Mouse (Mus musculus) CH12.LX (cell line): ENCODE measurements around the gene Gpr107. TPM values are rescaled to one million over a fixed set of nuclear protein-coding genes. Genes with fewer than 3 reads are reported as not detected.

ENCODE experiments used
- DNase-seq: peaks from one replicate; pipeline ENCODE4 v3.0.0-alpha.2; 2013; ENCODE audit errors: extremely low read depth
- H3K27ac ChIP-seq: 2 replicates; pipeline ENCODE4 v1.5.1; 2012; ENCODE audit warnings: low read depth, mild to moderate bottlenecking, control low read depth, moderate library complexity; ENCODE audit not compliant: insufficient read depth
- H3K27me3 ChIP-seq: replicated peaks from 2 replicates; pipeline ENCODE3; 2012; ENCODE audit warnings: inconsistent platforms
- H3K36me3 ChIP-seq, 2 experiments: replicated peaks in 1 of 2; 2 replicates each; pipeline versions ENCODE3 to v1.6.1; 2012; ENCODE audit warnings: inconsistent platforms in 1 of 2, low read length in 1 of 2, mild to moderate bottlenecking in 1 of 2, mixed read lengths in 1 of 2, moderate library complexity in 1 of 2; ENCODE audit not compliant: control insufficient read depth in 1 of 2, insufficient read depth in 1 of 2
- H3K4me1 ChIP-seq, 2 experiments: 2 replicates each; pipeline ENCODE4 v1.6.1; 2012; ENCODE audit warnings: inconsistent platforms in 1 of 2, moderate library complexity in 1 of 2; ENCODE audit not compliant: insufficient read depth in 2 of 2, control insufficient read depth in 1 of 2
- H3K4me2 ChIP-seq: 2 replicates; pipeline ENCODE4 v1.6.1; 2012; ENCODE audit warnings: low read depth, mild to moderate bottlenecking, control low read depth; ENCODE audit not compliant: poor library complexity, insufficient read depth, severe bottlenecking
- H3K4me3 ChIP-seq, 3 experiments: fragments of 150-350 bp in 1 of 3; sonication (generic) in 1 of 3; replicated peaks in 1 of 3; 2 replicates each; pipeline versions ENCODE3 to v1.5.1; 2011 to 2012; ENCODE audit warnings: low read depth in 2 of 3, low read length in 2 of 3, mild to moderate bottlenecking in 2 of 3, moderate library complexity in 2 of 3, control low read depth in 1 of 3, improper control_type of control experiment in 1 of 3, inconsistent platforms in 1 of 3, mixed read lengths in 1 of 3; ENCODE audit not compliant: poor library complexity in 1 of 3
- H3K79me2 ChIP-seq: replicated peaks from 2 replicates; pipeline ENCODE4 v1.6.1; 2012; ENCODE audit warnings: mild to moderate bottlenecking, moderate library complexity; ENCODE audit not compliant: control insufficient read depth, poor library complexity, insufficient read depth, severe bottlenecking; ENCODE audit errors: extremely low read depth
- H3K9ac ChIP-seq: 2 replicates; pipeline ENCODE4 v1.6.1; 2012; ENCODE audit warnings: low read depth, mild to moderate bottlenecking, control low read depth, moderate library complexity; ENCODE audit not compliant: insufficient read depth
- H3K9me3 ChIP-seq: replicated peaks from 2 replicates; pipeline ENCODE3; 2012; ENCODE audit warnings: low read length, inconsistent platforms, mixed read lengths
- BHLHE40 ChIP-seq: IDR thresholded peaks from 2 replicates; pipeline ENCODE4 v1.6.1; 2011; ENCODE audit warnings: mild to moderate bottlenecking, low read depth, low read length, improper control_type of control experiment
- CHD1 ChIP-seq: IDR thresholded peaks from 2 replicates; pipeline ENCODE4 v1.6.1; 2012; ENCODE audit warnings: low read depth, low read length, improper control_type of control experiment, inconsistent platforms
- ELF1 ChIP-seq: IDR thresholded peaks from 2 replicates; pipeline ENCODE4 v1.6.1; 2014; ENCODE audit warnings: low read depth, mild to moderate bottlenecking, inconsistent platforms, low read length, improper control_type of control experiment
- EP300 ChIP-seq: IDR thresholded peaks from 2 replicates; pipeline ENCODE4 v1.6.1; 2011; ENCODE audit warnings: low read length, improper control_type of control experiment
- IRF4 ChIP-seq: IDR thresholded peaks from 2 replicates; pipeline ENCODE4 v1.6.1; 2014; ENCODE audit warnings: low read depth, mild to moderate bottlenecking, inconsistent platforms, low read length, improper control_type of control experiment
- JUN ChIP-seq: IDR thresholded peaks from 2 replicates; pipeline ENCODE4 v1.6.1; 2011; ENCODE audit warnings: low read depth, mild to moderate bottlenecking, low read length, improper control_type of control experiment, moderate library complexity; ENCODE audit not compliant: insufficient read depth
- MAX ChIP-seq: IDR thresholded peaks from 2 replicates; pipeline ENCODE4 v1.6.1; 2011; ENCODE audit warnings: low read length, improper control_type of control experiment
- MAZ ChIP-seq: IDR thresholded peaks from 2 replicates; pipeline ENCODE4 v1.6.1; 2012; ENCODE audit warnings: low read depth, mild to moderate bottlenecking, inconsistent platforms, low read length, improper control_type of control experiment, moderate library complexity
- MEF2A ChIP-seq: IDR thresholded peaks from 2 replicates; pipeline ENCODE4 v1.6.1; 2014; ENCODE audit warnings: low read depth, mild to moderate bottlenecking, inconsistent platforms, low read length, improper control_type of control experiment, borderline replicate concordance
- MXI1 ChIP-seq: IDR thresholded peaks from 2 replicates; pipeline ENCODE4 v1.6.1; 2011; ENCODE audit warnings: mild to moderate bottlenecking, low read depth, low read length, improper control_type of control experiment
- MYC ChIP-seq: IDR thresholded peaks from 2 replicates; pipeline ENCODE4 v1.6.1; 2011; ENCODE audit warnings: low read depth, mild to moderate bottlenecking, improper control_type of control experiment, low read length
- NRF1 ChIP-seq: IDR thresholded peaks from 2 replicates; pipeline ENCODE4 v1.6.1; 2014; ENCODE audit warnings: low read depth, mild to moderate bottlenecking, inconsistent platforms, low read length, improper control_type of control experiment, moderate library complexity
- POLR2AphosphoS2 ChIP-seq: IDR thresholded peaks from 2 replicates; pipeline ENCODE4 v1.6.1; 2011; ENCODE audit warnings: low read depth, low read length, improper control_type of control experiment
- SIN3A ChIP-seq: IDR thresholded peaks from 2 replicates; pipeline ENCODE4 v1.6.1; 2012; ENCODE audit warnings: low read length, improper control_type of control experiment, inconsistent platforms
- ZC3H11A ChIP-seq: IDR thresholded peaks from 2 replicates; pipeline ENCODE4 v1.6.1; 2012; ENCODE audit warnings: low read depth, mild to moderate bottlenecking, inconsistent platforms, low read length, improper control_type of control experiment
- ZKSCAN1 ChIP-seq: IDR thresholded peaks from 2 replicates; pipeline ENCODE4 v1.6.1; 2012; ENCODE audit warnings: low read depth, inconsistent platforms, low read length, improper control_type of control experiment, borderline replicate concordance
- dilution Hi-C: fragments of 300-500 bp; cut with MboI; formaldehyde crosslinking; loops from 2 replicates; pipeline ENCODE4 v1.14.3; 2020; ENCODE audit warnings: low sequenced_read_pairs; ENCODE audit not compliant: extremely low pct_unique_long_range_greater_than_20kb, extremely low pct_ligation_motif_present
- in situ Hi-C: fragments of 300-500 bp; cut with MboI; formaldehyde crosslinking; loops from 3 replicates; pipeline ENCODE4 v1.14.3; 2019; ENCODE audit warnings: low sequenced_read_pairs, low pct_ligation_motif_present, low pct_unique_long_range_greater_than_20kb, mixed read lengths
- polyA plus RNA-seq: library from polyadenylated mRNA; unstranded; fragments of >175 nt; gene quantifications from 2 replicates; pipeline ENCODE4 v1.2.1, GENCODE M21; 2012; ENCODE audit warnings: low read depth; ENCODE audit not compliant: insufficient read length
- total RNA-seq, 2 experiments: library from RNA; depleted of rRNA; stranded (reverse); fragments of 300-350 nt in 1 of 2; fragments of >200 nt in 1 of 2; gene quantifications; 2 replicates each; pipeline ENCODE4 v1.2.3; 2012 to 2014

Gene Gpr107
- total and polyA plus RNA-seq, 3 experiments = 19.6 to 27.8 (median 24.6) TPM

DNA sequence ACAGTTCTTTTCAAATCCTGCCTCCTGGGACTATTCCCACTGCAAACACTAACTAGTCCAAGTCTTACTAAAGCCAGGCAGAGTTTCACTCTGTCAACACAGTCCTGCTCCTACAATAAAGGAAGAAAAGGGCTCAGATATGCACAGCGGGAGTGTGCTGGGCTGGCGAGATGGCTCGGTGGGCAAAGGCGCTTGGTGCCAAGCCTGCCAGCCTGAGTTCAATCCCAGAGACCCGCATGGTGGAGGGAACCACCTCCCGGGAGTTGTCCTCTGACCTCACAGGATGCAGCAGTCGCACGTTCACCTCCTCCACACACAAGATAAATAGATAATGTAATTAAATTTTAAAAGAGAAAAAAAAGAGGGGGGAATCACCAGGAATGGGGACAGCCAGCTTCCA, 48.8 kb upstream of the Gpr107 start:
- no peak for TF ChIP-seq SIN3A
- TF ChIP-seq MXI1 = no peak
- TF ChIP-seq NRF1 = no peak
- no peak for TF ChIP-seq JUN
- no peak for TF ChIP-seq MAZ
- TF ChIP-seq MYC = no peak
- TF ChIP-seq MEF2A = no peak
- no peak for TF ChIP-seq ZC3H11A
- TF ChIP-seq IRF4 = no peak
- no peak for TF ChIP-seq MAX
- no peak for TF ChIP-seq POLR2AphosphoS2
- no peak for TF ChIP-seq ZKSCAN1
- TF ChIP-seq EP300 = no peak
- TF ChIP-seq ELF1 = no peak
- no peak for DNase-seq
- Histone ChIP-seq H3K79me2 (peaks cover 78% of the 10 kb centered on the region), H3K27me3 (no peaks in the 10 kb centered on the region), H3K4me3 (no peak overlapping the region), H3K4me2 (no peak overlapping the region), H3K9me3 (peaks cover 9% of the 10 kb centered on the region), H3K36me3 (peaks cover 41 to 87% of the 10 kb centered on the region in 2 experiments), H3K27ac (no peak overlapping the region), H3K9ac (no peak overlapping the region), H3K4me1 (peaks cover 15 to 61% of the 10 kb centered on the region in 2 experiments)
- dilution Hi-C loops = no loop called here
- in situ Hi-C loops = no loop called here

DNA sequence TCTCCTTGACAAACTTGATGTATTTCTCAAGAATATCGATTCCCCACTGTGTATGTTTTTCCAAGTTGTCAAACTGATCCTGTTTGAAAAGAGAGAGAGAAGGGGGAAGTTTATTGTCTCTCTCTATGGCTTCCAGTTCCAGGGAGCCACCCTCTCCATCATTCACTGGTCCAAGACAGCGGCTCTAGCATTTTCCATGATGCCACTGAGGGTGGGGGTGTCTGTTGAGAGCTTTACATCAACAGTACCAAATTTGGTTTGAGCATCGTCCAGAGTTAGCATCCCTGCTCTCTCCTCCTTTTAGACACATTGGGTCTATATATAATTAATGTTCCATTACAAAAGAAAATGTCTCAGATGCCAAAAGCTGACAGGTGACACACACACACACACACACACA, 46.8 kb upstream of the Gpr107 start:
- Histone ChIP-seq H3K79me2 (peaks cover 82% of the 10 kb centered on the region), H3K4me1 (peaks cover 15 to 62% of the 10 kb centered on the region in 2 experiments), H3K9ac (no peak overlapping the region), H3K4me3 (no peak overlapping the region), H3K27me3 (no peaks in the 10 kb centered on the region), H3K4me2 (no peak overlapping the region), H3K27ac (no peak overlapping the region), H3K36me3 (peaks cover 37 to 85% of the 10 kb centered on the region in 2 experiments), H3K9me3 (peaks cover 4% of the 10 kb centered on the region)
- dilution Hi-C loops = no loop called here
- no peak for DNase-seq
- TF ChIP-seq BHLHE40 = no peak
- no peak for TF ChIP-seq CHD1
- in situ Hi-C loops = no loop called here
